Mouse (Mus musculus) retina, embryonic 14.5 days (tissue): ENCODE data around the gene Zfp668.

Experiments used
- DNase-seq: peaks from one replicate; pipeline ENCODE4 v3.0.0-alpha.2; 2015; ENCODE audit warnings: low spot score

Gene Zfp668

GRCm38 (mm10) chr7:127894480-127894879 lies 17.9 kb upstream of the Zfp668 start:
- no peak for DNase-seq

- DNase-seq, result no peak
Measured at GRCm38 (mm10) chr7:127890798-127891197, 14.2 kb upstream of the Zfp668 start, which contains the start of gene Prss53. Gene Prss53, minus strand, starts transcription at chr7:127890970.

DNA sequence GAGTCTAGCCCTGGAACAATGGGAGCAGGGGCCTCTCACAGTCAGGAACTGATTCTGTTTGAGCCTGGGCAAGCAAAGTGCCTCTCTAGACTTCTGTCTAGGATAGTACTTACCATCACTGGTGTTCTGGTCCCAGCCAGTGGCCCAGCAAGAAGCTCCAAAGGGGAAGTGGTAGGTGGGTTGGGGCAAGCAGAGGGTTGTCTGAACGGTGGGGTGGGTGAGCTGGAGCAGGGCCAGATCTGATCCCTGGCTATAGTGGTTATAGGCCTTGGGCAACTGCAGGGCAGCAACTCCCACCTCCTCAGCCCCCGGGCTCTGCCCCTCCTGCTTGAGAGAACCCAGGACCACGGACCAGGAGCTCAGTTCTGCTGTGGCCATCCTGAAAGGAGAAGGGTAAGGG lies 12.2 kb upstream of the Zfp668 start:
- DNase-seq, result no peak

DNA sequence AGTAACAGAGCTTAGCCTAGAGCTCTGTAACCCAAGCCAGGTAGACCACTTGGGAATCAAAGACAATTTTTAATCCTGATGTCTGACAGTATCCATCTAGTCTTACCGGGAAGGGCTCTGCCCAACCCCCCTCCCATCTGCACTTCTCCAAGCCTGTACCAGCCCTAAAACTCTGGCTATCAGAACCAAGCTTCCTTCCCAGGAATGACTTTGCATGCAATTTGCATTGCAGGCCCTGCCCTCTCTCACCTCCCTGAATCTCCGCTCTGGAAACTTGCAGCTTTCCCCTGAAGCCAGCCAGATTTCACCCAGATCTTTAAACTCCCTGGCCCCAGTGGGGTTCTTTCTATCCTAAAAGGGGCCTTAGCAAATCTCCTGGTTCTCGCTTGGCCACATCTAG lies 11.2 kb upstream of the Zfp668 start:
- no peak for DNase-seq

DNA sequence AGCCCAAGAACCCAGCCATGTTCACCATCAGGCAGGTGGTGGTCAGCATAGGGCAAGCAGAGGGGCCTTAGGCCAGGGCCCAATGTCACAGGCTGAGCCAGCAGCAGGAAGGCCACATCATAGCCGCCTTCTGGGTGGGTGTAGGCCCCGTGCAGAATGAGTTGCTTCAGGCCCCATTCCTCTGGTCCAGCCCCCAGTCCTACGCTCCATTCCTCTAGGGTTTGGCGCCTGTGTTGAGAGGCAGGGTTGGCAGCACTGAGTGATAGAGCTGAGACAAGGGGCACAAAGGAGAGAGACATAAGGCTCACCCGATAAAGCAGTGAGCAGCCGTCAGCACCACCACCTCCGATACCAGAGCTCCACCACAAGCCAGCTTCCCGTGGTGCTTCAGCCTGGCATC lies 10.6 kb upstream of the Zfp668 start:
- no peak for DNase-seq

GRCm38 (mm10) chr7:127886551-127886950 lies 9.9 kb upstream of the Zfp668 start:
- DNase-seq, result no peak

DNA sequence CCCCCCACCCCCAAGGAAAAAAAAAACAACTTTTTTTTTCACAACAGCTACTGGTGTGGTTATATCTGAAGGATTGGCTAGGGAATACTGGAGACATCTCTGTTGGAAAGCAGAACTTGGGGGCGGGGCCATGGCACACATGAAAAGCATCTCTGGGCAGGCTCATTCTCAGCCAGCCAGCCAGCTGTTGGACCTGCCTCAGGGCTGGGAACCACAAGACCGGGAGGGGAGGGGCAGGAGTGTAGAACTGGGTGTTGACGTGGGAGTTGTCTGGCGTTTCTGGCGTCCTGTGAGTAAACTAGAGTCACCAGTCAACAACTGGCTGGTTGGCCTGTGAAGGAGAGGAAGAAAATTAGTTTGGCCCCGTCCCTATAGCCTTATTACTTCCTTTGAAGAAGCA lies 9.3 kb upstream of the Zfp668 start:
- DNase-seq, result no peak

GRCm38 (mm10) chr7:127880431-127880830 lies 3.8 kb upstream of the Zfp668 start:
- no peak for DNase-seq

DNA sequence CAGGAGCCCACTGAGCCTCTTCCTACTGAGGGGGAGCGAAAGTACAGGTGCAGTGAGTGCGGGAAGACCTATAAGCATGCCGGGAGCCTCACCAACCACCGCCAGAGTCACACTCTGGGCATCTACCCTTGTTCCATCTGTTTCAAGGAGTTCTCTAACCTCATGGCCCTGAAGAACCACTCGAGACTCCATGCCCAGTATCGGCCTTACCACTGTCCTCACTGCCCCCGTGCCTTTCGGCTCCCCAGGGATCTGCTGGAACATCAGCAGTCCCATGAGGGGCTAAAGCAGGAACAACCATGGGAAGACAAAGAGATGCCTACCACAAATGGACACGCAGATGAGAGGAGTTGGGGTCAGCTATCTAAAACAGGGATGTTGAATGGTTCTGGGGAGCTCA lies 2.7 kb upstream of the Zfp668 start:
- no peak for DNase-seq

DNA sequence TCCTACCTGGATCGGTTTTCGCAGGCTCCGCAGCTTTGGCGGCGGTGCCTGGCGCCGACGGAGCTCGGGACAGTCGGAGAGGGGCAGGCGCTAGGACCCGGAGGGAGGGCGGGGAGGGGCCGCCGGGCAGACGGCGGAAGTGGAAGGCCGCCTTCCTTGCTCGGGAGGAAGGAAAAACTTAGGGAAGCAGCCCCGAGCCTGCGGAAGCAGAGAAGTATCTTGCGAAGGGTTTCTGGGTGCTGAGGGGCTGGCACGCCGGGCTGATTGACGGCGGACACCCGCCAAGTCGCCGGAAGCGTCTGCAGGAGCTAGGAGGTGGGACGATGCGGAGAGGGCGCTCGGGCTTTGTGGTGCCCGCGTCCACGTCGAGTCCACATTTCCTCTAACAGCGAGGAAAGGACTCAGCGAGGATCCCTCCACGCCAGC lies 574 bp downstream of the Zfp668 start, which contains the start of gene Zfp646:
Zfp646 (plus strand) TSS at position 181 of the 426 bp plus-strand sequence.
- DNase-seq, result peak; percentile 80

- DNase-seq, result peak; percentile 97
Measured at GRCm38 (mm10) chr7:127875627-127876001, 1.0 kb downstream of the Zfp668 start.

DNA sequence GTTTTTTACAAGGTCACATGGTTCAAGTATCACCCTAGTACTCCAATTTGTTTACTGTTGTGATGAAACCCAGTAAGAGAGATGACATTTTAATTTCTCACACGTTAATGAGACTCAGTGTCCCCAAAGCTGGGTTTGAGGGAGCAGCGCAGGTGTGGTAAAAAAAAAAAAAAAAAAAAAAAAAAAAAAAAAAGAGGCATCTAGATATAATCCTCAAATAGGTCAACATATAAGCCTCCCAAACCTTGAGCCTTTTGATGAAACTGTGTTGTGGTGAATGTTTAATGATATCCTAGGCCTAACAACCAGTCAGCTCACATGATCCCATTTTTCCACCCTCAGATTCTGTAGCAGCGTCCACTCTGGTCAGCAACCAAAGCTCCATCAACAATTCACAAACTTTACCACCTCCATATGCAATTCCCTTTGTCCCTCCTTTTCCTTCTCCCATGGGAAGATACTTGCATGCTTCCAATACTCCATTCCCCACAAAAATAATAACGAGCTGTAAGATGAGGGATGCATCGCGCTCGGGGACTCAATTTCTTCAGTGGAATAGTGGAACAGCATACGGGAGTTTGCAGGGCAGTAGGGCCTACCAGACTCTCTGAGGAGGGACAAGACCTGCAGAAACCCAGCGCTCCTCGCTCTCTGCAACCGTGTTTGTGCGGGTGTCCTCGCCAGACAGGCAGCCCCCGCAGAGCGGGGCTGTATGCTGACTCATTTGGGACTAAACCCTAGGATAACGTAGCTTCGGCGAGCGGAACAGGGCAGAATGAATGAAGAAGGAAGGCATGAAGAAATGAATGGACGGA lies 1.6 kb downstream of the Zfp668 start:
- DNase-seq, result no peak

GRCm38 (mm10) chr7:127870136-127870821 lies 6.3 kb downstream of the Zfp668 start:
- DNase-seq, result peak; percentile 7

- peak; percentile 30 for DNase-seq
Measured at GRCm38 (mm10) chr7:127869149-127869810, 7.3 kb downstream of the Zfp668 start.

GRCm38 (mm10) chr7:127867641-127868040 lies 9.0 kb downstream of the Zfp668 start:
- no peak for DNase-seq

DNA sequence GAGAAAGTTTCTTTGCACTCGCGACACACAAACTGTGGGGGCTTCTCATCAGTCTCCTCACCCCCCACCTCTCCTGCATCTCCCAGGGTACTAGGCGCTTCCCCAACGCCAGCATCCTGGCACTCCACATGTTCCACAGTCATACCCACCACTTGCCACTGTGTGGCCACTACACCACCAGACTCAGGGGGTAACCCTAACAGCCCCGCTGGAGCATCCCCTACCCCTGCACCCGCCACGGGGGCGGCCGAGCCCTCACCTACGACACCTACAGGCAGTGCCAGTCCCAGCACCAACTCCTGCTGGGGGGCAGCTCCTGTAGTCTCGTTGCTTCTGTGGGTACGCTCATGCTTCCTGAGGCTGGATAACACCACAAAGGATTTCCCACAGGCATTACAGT lies 10.2 kb downstream of the Zfp668 start:
- no peak for DNase-seq

DNA sequence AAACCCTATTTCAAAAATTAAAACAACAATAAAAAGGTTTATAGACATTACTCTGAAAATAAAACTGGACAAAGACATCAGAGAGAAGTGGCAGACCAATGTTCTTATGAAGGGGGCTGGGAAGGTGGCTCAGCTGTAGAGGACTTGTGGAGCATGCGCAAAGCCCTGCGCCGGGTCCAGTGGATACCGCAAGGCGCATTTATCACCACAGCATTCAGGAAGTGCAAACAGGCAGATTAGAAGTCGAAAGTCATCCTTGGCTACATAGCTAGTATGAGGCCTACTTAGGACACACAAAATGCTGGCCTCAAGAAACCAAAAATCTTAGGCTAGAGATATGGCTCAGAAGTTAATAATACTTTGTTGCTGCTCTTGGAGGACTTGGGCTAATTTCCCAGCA lies 18.4 kb downstream of the Zfp668 start:
- DNase-seq, result no peak

- DNase-seq, result no peak
Measured at GRCm38 (mm10) chr7:127850906-127851305, 25.7 kb downstream of the Zfp668 start.

DNA sequence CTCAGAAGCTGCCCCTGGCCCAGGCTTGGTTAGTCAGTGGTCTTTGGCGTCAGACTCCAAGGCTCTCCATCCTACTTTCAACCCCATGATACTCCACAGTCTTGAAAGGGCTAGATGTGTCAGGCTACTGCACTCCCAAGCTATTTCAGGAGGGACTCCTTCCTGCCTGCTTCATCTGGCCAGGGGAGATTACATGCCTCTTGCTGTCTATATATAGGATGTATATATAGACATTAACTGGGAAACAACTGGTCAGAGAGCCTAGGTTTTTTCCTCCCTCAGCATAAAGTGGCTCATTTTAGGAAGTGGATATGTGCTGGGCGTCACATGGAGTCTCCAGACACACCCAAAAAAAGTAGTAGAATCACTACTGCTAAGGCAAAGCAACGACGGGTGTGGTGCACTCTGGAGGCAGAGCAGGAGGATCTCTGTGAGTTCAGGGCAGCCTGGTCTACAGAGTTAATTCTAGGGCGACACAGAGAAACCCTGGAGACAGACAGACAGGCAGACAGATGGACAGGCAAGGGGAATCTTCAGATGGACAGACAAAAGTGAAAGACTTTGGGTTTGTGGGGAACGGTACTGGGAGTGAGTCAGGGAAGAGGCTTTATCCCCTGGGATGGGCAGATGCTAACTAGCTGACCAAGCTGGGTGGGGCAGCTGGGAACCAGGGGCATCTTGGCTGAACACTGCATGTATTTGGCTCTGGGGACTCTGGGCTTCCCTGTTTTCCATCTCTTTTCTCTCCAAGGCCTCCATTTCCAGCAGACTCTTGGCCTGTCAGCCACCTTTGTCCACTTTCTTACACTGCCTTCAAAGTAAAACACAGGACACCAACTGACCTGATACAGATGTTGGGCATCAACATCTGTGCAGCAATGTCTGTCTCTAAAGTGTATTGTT lies 26.4 kb downstream of the Zfp668 start:
- no peak for DNase-seq

- DNase-seq, result peak; percentile 81
Measured at GRCm38 (mm10) chr7:127842001-127842718, 34.5 kb downstream of the Zfp668 start.
